Mouse (Mus musculus) CD4-positive, CD25-positive, alpha-beta regulatory T cell (primary cell): ENCODE results near the gene Procr. TPM values are rescaled to one million over a fixed set of nuclear protein-coding genes. Genes with fewer than 3 reads are reported as not detected.

Experiments used
- polyA plus RNA-seq: library from polyadenylated mRNA; unstranded; fragments of 100-300 nt; shearing (Covaris generic); gene quantifications from one replicate; pipeline ENCODE4 v1.2.1, GENCODE M21; 2017

Procr gene
- polyA plus RNA-seq: not detected

DNA sequence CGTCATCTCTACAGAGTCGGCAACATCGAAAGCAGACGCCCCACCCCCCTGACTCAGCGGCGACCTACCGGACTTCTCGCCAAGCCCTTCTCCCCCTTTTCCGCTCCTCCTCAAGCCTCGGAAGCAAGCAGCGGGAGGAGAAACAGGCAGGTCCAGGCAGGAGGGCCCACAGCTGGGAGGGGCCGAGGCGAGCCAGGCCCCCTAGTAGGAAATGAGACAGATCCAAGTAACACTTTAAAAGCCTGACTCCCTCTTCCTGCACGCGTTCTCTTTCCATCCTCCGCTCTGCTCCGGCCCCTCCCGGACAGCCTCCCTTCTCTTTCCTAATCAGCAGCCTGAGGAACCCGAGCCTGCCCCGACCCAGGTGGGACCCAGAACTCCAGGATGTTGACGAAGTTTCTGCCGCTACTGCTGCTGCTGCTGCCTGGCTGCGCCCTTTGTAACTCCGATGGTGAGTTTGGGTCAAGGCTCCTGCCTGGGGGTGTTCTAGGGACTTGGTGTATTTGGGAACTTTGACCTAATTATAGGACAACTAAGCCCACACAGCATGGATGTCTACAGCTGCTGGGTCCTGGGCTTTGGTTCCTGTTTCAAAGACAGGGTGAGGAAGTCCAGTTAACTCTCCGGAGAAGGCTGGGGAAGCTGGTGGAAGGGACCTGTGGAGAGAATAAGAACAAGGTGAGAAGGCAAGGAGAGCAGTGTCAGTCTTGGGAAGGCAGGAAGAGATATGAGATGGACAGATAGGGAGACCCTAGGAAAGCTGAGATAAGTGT, at the start of gene Procr:
TSS of gene Procr (plus strand) at position 104 of the 773 bp plus-strand sequence.

GRCm38 (mm10) chr2:155729158-155729645, 21.7 kb upstream of the Procr start, which contains the start of gene Edem2:
Gene Edem2 (minus strand): TSS chr2:155729475.

GRCm38 (mm10) chr2:155735766-155736165, 15.2 kb upstream of the Procr start, which contains the start of gene Gm17581:
Gene Gm17581 (minus strand): TSS chr2:155735866.

GRCm38 (mm10) chr2:155774927-155775684, 24.2 kb downstream of the Procr start, which contains the start of gene Mmp24:
Gene Mmp24 (plus strand): TSS chr2:155775342.

Other genes starting within 250 kb of the Procr start
- 68.4 TPM for gene Acss2, start 233.2 kb upstream of the Procr start, polyA plus RNA-seq
- gene Ggt7, start 232.9 kb upstream of the Procr start, polyA plus RNA-seq: 13.0 TPM
- 11.5 TPM for gene Gss, start 158.3 kb upstream of the Procr start, polyA plus RNA-seq
- 0.32 TPM for gene Myh7b, start 139.9 kb upstream of the Procr start, polyA plus RNA-seq
- 388 TPM for gene Trpc4ap, start 58.7 kb upstream of the Procr start, polyA plus RNA-seq
- gene Edem2, start 21.6 kb upstream of the Procr start, polyA plus RNA-seq: 82.9 TPM
- not detected for gene Gm17581, start 15.3 kb upstream of the Procr start, polyA plus RNA-seq
- not detected for gene Mmp24, start 24.2 kb downstream of the Procr start, polyA plus RNA-seq
- gene BC029722, start 68.3 kb downstream of the Procr start, polyA plus RNA-seq: 50.2 TPM
- 210 TPM for gene Eif6, start 75.8 kb downstream of the Procr start, polyA plus RNA-seq
- gene Fam83c, start 83.7 kb downstream of the Procr start, polyA plus RNA-seq: not detected
- 40.2 TPM for gene Uqcc1, start 179.2 kb downstream of the Procr start, polyA plus RNA-seq
- gene Gm15557, start 189.6 kb downstream of the Procr start, polyA plus RNA-seq: not detected
- not detected for gene Gdf5, start 194.2 kb downstream of the Procr start, polyA plus RNA-seq
- gene Cep250, start 205.3 kb downstream of the Procr start, polyA plus RNA-seq: 31.9 TPM